Mouse (Mus musculus) lung, adult 2 months (tissue): ENCODE data around the gene Smndc1. TPM values are rescaled to one million over a fixed set of nuclear protein-coding genes. Genes with fewer than 3 reads are reported as not detected.

Source experiments
- DNase-seq: peaks from one replicate; pipeline ENCODE4 v3.0.0; 2022
- H3K4me1 ChIP-seq: fragments of 200-500 bp; 2 replicates; pipeline ENCODE4 v1.6.1; 2011; ENCODE audit warnings: low read length; ENCODE audit not compliant: control insufficient read depth, insufficient read depth
- H3K4me3 ChIP-seq: fragments of 200-500 bp; replicated peaks from 2 replicates; pipeline ENCODE3; 2011; ENCODE audit warnings: low read depth, mild to moderate bottlenecking, control low read depth, low read length; ENCODE audit errors: extremely low read depth
- CTCF ChIP-seq: fragments of 200-500 bp; IDR thresholded peaks from 2 replicates; pipeline ENCODE4 v1.5.1; 2011; ENCODE audit warnings: mild to moderate bottlenecking, low read length, control low read depth; ENCODE audit not compliant: insufficient read depth
- POLR2A ChIP-seq: fragments of 200-500 bp; IDR thresholded peaks from 2 replicates; pipeline ENCODE4 v1.6.1; 2011; ENCODE audit warnings: low read depth, mild to moderate bottlenecking, control low read depth, low read length, borderline replicate concordance; ENCODE audit errors: extremely low read depth
- WGBS: fragments of 180-500 bp; shearing (Covaris S2); methylation state at CpG from one replicate; pipeline ENCODE4 v1.1.7; 2018; 5-methylcytosine and 5-hydroxymethylcytosine counted together
- polyA plus RNA-seq: library from polyadenylated mRNA; depleted of rRNA; stranded (reverse); fragments of >200 nt; gene quantifications from 2 replicates; pipeline ENCODE4 v1.2.3, GENCODE M21; 2012

Gene Smndc1
- polyA plus RNA-seq, 1 experiment: 6.2 TPM

DNA sequence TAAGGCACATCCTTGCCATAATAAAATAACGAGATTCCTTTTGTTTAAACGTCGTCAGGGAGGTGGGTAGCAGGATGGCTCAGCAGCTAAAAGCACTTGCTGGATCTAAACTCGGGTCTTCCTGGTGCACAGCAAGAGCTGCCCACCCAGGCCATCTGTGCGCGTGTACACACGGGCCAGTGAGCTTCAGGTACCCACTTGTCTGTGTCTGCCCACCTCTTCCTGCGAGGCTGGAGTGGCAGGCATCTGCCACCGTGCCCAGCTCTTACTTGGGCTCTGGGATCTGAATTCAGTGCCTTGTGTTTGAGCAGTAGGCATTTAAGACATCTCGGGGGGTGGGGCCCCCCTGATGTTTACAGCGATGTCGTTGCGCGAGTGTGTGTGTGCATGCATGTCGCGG, 35.3 kb downstream of the Smndc1 start:
- DNase-seq: no peak
- Histone ChIP-seq H3K4me3 (no peak overlapping the region), H3K4me1 (no peaks in the 10 kb centered on the region)
- 85% methylated on average over 16 of the region's 16 CpGs for WGBS
- no peak for TF ChIP-seq POLR2A
- TF ChIP-seq CTCF: no peak

DNA sequence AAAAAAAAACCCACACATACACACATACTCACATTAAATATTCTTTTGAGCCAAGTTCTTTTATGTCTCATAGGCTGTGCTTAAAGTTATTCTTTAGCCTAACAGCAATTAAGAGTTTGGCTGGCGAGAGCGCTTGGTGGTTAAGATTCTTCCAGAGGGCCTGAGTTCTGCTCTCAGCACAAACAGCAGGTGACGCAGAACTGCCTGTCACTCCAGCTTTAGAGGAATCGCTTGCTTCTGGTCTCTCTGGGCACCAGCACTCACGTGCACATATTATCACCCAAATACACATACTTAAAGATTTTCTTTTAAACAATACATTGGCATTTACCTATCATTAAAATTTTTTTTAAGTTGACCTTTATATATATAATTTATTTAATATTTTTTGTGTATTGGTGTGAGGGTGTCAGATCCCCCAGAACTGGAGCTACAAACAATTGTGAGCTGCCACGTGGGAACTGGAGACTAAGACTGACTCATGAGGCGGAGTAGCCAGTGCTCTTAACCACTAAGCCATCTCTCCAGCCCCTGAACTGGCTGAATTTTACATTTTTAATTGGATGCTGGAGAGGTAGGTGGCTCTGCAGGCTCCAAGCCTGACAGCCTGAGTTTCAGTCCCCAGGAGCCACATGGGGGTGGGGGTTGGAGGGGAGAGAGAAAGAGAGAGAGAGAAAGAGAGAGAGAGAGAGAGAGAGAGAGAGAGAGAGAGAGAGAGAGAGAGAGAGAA, 35.9 kb downstream of the Smndc1 start:
- no peak for DNase-seq
- 88% methylated on average over 7 of the region's 7 CpGs for WGBS
- TF ChIP-seq POLR2A (no peak), CTCF (no peak)
- Histone ChIP-seq H3K4me3 (no peak overlapping the region), H3K4me1 (no peaks in the 10 kb centered on the region)

DNA sequence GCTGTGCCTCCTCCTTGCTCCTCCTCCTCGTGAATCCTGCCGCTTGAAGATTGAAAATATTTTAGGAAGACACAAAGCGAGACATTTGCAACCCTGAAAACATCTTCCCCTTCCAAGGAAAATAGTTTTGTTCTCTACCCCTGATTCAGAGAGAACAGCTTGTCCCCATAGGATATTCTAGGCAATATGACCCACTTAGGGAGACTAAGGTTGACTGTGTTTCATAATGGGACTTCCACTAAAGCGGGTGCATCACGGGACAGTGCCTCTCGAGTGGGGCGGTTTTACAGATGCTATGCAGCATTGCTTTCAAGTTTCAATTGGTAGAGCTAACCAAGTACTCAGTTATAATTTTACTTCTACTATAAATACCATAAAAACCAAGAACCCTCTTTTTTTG, 36.5 kb downstream of the Smndc1 start:
- DNase-seq: no peak
- TF ChIP-seq POLR2A: no peak
- TF ChIP-seq CTCF: no peak
- Histone ChIP-seq H3K4me1 (no peaks in the 10 kb centered on the region), H3K4me3 (no peak overlapping the region)
- 88% methylated on average over 7 of the region's 7 CpGs for WGBS

DNA sequence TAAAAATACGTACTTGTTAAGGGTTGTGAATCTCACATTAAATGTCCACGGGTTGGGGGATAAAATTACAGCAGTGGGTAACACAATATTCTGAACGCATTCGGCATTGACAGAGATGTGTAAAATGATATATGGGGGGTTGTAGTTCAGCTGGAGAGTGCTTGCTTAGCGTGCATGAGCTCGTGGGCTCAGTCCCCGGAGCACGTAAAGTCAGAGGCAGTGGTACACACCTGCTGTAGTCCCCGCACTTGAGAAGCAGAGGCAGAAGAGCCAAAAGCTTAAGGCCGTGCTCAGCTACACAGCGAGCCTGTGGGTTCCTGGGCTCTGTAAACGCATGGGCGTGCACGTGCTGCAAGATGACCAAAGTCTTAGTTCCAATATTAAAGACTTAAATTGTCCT, 44.6 kb downstream of the Smndc1 start:
- H3K4me1 ChIP-seq: no peaks in the 10 kb centered on the region
- WGBS: 82% methylated on average over 14 of the region's 14 CpGs
- no peak overlapping the region for H3K4me3 ChIP-seq
- TF ChIP-seq CTCF (no peak), POLR2A (no peak)
- no peak for DNase-seq

DNA sequence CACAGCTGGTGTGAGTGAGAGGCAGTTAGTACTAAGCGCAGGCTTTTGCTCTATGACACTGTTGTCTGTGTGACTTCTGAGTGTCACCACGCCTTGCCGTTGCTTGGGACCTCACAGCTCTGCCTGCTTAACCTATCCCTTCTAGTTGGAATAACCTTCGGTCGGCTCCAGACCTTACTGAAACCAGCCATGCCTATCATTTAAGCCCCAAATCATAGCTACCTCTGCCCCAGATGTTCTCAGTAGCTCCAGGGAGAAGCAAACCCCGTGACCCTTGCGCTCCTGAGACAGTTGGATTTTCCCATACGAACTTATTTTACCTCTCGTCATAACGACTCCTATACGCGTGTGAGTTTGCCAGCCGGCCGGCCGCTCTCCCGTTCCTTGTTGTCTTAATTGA, 46.3 kb downstream of the Smndc1 start:
- DNase-seq: no peak
- Histone ChIP-seq H3K4me1 (no peaks in the 10 kb centered on the region), H3K4me3 (no peak overlapping the region)
- no peak for TF ChIP-seq CTCF
- WGBS: 85% methylated on average over 16 of the region's 16 CpGs

DNA sequence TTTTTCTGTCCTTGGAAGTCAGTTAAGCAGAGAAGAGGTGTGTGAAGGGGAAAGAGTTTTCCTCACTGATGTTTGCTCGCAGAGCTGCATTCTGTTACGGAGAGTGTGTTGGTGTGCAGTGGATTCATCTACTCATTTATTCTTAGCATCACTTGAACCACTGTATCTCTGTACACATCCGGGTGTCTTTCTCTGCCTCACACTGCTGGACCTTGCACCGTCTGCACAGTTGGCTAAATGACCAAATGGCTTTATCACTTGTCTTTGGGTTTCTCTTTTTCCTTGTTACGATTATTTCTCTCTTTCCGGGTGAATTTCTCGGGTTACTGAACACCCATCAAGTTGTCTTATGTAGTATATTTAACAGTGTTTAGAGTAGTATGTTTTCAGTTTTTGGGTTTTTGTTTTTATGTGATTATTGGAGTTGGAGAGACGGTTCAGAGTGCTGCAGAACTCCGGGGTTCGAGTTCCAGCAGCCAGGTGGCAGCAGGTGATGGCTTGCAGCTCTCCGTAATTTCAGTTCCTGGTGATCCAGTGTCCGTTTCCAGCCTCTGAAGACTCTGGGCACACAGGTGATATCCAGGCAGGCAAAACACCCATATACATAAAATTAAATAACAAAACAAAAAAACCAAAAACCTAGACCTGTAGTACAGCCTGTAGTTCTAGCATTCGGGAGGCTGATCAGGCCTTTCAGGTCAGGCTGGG, 47.0 kb downstream of the Smndc1 start:
- 90% methylated on average over 13 of the region's 13 CpGs for WGBS
- no peaks in the 10 kb centered on the region for H3K4me1 ChIP-seq
- no peak overlapping the region for H3K4me3 ChIP-seq
- TF ChIP-seq POLR2A (no peak), CTCF (no peak)
- DNase-seq: no peak

DNA sequence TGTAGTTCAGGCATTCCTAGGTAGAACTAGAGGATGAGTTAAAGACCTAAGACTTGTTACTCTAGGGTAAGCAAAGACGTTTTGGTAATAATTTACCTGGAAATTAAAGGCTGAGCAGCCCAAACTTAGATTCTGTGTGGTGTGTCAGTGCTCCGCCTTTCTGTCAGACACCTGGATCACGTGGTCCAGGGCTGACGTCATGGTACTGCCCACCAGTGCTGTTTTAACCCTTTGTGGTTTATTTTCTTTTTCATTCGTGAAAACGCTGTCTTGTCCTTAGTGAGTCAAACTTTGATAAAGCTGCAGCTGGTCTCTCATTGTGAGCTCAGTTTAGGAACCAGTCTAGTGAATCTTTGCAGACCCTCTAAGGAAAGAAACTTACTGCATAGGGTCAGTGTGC, 50.0 kb downstream of the Smndc1 start:
- H3K4me3 ChIP-seq: no peak overlapping the region
- TF ChIP-seq CTCF: no peak
- no peak for TF ChIP-seq POLR2A
- no peaks in the 10 kb centered on the region for H3K4me1 ChIP-seq
- WGBS: 29% methylated on average over 6 of the region's 6 CpGs
- no peak for DNase-seq

DNA sequence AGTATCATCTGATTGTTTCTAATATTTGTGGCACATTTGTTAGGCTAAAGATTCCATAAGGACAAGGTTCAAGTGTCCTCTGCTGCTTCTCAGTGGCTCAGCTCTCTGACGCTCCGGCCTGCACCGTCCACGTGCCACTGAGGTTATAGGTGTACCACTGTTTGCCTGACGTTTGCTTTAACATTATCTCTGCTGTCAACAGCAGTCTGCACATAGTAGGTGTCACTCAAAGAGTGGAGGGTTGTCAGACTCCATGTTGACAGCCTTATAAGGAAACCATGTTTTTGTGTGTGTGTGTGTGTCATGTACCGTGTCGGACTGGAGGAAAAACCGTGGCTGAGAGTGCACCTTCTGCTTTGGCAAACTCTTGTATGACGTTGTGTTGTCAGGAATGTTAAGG, 55.1 kb downstream of the Smndc1 start:
- Histone ChIP-seq H3K4me1 (peaks cover 5% of the 10 kb centered on the region; the same call in 1 of the 2 replicates), H3K4me3 (no peak overlapping the region)
- no peak for DNase-seq
- 82% methylated on average over 9 of the region's 9 CpGs for WGBS
- TF ChIP-seq CTCF (no peak), POLR2A (no peak)

DNA sequence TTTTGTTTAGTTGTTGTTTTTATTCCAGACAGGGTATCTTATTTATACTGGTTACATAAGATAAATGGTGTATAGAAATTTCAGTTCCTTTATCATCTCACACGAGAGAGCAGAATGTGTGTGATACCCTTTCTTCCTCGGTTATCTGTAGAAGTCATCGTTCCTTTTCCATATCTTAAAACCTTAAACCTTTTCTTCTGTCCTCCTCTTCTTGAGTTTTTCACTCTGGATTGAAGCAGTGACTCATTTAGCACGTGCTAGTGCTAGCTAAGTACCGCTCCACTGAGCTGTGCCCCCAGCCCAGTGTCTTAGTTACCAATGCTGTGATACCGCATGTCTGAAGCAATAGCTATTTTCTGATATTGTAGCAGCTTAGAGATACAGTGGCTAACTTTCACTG, 56.6 kb downstream of the Smndc1 start:
- no peak for TF ChIP-seq POLR2A
- TF ChIP-seq CTCF: no peak
- DNase-seq: no peak
- Histone ChIP-seq H3K4me3 (no peak overlapping the region), H3K4me1 (peaks cover 7% of the 10 kb centered on the region)
- WGBS: 89% methylated on average over 6 of the region's 6 CpGs
